Mouse (Mus musculus): Measurements from ENCODE around the gene Tex36.

DNA sequence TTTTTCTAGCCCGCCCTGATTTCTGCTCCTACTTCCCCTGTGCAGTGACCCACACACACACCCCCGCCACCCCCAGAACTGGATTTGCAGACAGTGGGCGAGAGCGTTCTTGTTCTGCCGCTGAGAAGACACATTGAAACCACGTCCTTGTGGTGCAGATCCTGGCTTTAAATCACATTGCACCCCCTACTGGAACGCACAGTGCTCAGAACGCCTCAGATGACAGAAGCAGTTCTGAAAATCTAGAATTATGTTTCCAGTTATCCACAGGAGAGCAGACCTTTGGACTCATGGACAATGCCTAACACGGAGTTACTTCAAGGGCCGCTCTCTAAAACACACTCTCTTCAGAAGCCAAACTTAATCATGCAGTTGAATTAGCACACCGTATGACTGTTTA is 18.8 kb upstream of the Tex36 start:
- peak; percentile 33 for TF ChIP-seq CTCF (IDR thresholded peaks at IDR 0.05; ENCODE audit: low read depth)
- no peak for TF ChIP-seq EP300 (IDR thresholded peaks at IDR 0.05; ENCODE audit: low read depth)
